Mouse (Mus musculus) neural tube, embryonic 13.5 days (tissue): ENCODE measurements at regions not wholly inside any gene's neighbourhood (a gene's known extent, or its start where the extent isn't known, plus 50 kb on each side); places are given as distances from the start of the nearest gene placed in this dataset.

Experiments
- ATAC-seq: fragments of 200-750 bp; cut with Nextera tagmentation; 2 replicates; pipeline ENCODE4 v1.8.0; 2017; ENCODE audit warnings: low read depth, mild to moderate bottlenecking, moderate TSS enrichment, moderate library complexity
- H3K27ac ChIP-seq: fragments of 300-500 bp; sonication (generic); replicated peaks from 2 replicates; pipeline ENCODE4 v1.5.1; 2015; ENCODE audit warnings: moderate library complexity, mild to moderate bottlenecking, inconsistent platforms
- H3K27me3 ChIP-seq: fragments of 300-500 bp; sonication (generic); 2 replicates; pipeline ENCODE4 v1.6.1; 2015; ENCODE audit warnings: mild to moderate bottlenecking, inconsistent platforms
- H3K36me3 ChIP-seq: fragments of 300-500 bp; sonication (generic); 2 replicates; pipeline ENCODE4 v1.6.1; 2015; ENCODE audit warnings: mild to moderate bottlenecking, inconsistent platforms
- H3K4me1 ChIP-seq: fragments of 300-500 bp; sonication (generic); replicated peaks from 2 replicates; pipeline ENCODE4 v1.6.1; 2015; ENCODE audit warnings: inconsistent platforms
- H3K4me2 ChIP-seq: fragments of 300-500 bp; sonication (generic); 2 replicates; pipeline ENCODE4 v1.6.1; 2015; ENCODE audit warnings: inconsistent platforms, mild to moderate bottlenecking, moderate library complexity
- H3K4me3 ChIP-seq: fragments of 300-500 bp; sonication (generic); 2 replicates; pipeline ENCODE4 v1.5.1; 2015; ENCODE audit warnings: mild to moderate bottlenecking, inconsistent platforms
- H3K9ac ChIP-seq: fragments of 300-500 bp; sonication (generic); 2 replicates; pipeline ENCODE4 v1.6.1; 2015; ENCODE audit warnings: moderate library complexity, mild to moderate bottlenecking, inconsistent platforms
- H3K9me3 ChIP-seq: fragments of 300-500 bp; sonication (generic); 2 replicates; pipeline ENCODE4 v1.6.1; 2016; ENCODE audit warnings: inconsistent platforms
- WGBS: fragments of 180-500 bp; shearing (Covaris S2); methylation state at CpG from one replicate; pipeline ENCODE4 v1.1.7; 2015; 5-methylcytosine and 5-hydroxymethylcytosine counted together

GRCm38 (mm10) chr1:88943039-88943438 lies 127.2 kb upstream of the Sh3bp4 start:
- H3K4me3 ChIP-seq: no peak overlapping the region
- 0 out of 2 replicates have a peak, but pooled peaks cover 2% of the 10 kb centered on the region for H3K9me3 ChIP-seq
- H3K4me1 ChIP-seq: peaks cover 45% of the 10 kb centered on the region
- H3K4me2 ChIP-seq: peak overlapping the region; percentile 10
- no peaks in the 10 kb centered on the region for H3K27me3 ChIP-seq
- no peak overlapping the region for H3K9ac ChIP-seq
- ATAC-seq: peak; percentile 80
- H3K36me3 ChIP-seq: no peaks in the 10 kb centered on the region
- WGBS: 25% methylated on average over 8 of the region's 8 CpGs
- peak overlapping the region; percentile 78 for H3K27ac ChIP-seq

- Histone ChIP-seq H3K4me3 (no peak overlapping the region), H3K4me2 (no peak overlapping the region), H3K4me1 (peaks cover 31% of the 10 kb centered on the region), H3K9ac (no peak overlapping the region), H3K9me3 (peaks cover 11% of the 10 kb centered on the region; the same call in 1 of the 2 replicates), H3K27ac (no peak overlapping the region), H3K36me3 (no peaks in the 10 kb centered on the region), H3K27me3 (no peaks in the 10 kb centered on the region)
- WGBS: 91% methylated on average over 10 of the region's 10 CpGs
- no peak for ATAC-seq
Measured at GRCm38 (mm10) chr1:88945868-88946267, 124.3 kb upstream of the Sh3bp4 start.

DNA sequence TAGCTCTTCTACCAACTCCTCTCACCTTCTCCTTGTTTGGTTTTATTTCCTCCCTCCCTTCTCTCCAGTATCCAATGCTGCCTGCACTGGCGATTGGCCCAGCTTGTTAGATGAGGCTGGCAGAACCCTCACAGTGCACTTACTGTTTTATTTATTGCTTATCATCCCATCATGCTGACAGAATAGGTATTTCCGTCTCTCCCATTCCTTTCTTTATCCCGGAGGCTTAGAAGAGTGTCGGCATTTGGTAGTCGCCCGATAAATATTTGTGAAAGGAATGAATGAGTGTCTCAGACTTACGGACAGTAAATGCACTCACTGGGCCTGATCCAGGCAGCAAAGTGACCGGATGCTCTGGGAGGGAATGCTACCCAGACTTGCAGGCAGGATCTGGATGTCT lies 123.8 kb upstream of the Sh3bp4 start:
- no peaks in the 10 kb centered on the region for H3K36me3 ChIP-seq
- H3K27ac ChIP-seq: no peak overlapping the region
- no peak overlapping the region for H3K4me3 ChIP-seq
- 82% methylated on average over 8 of the region's 8 CpGs for WGBS
- no peaks in the 10 kb centered on the region for H3K27me3 ChIP-seq
- H3K4me2 ChIP-seq: no peak overlapping the region
- H3K9ac ChIP-seq: no peak overlapping the region
- peaks cover 27% of the 10 kb centered on the region for H3K4me1 ChIP-seq
- H3K9me3 ChIP-seq: peaks cover 11% of the 10 kb centered on the region; the same call in 1 of the 2 replicates
- no peak for ATAC-seq

GRCm38 (mm10) chr1:88949911-88950310 lies 120.3 kb upstream of the Sh3bp4 start:
- Histone ChIP-seq H3K4me3 (no peak overlapping the region), H3K4me2 (no peak overlapping the region), H3K9ac (no peak overlapping the region), H3K9me3 (peaks cover 11% of the 10 kb centered on the region; the same call in 1 of the 2 replicates), H3K27ac (no peak overlapping the region), H3K4me1 (no peaks in the 10 kb centered on the region), H3K27me3 (no peaks in the 10 kb centered on the region), H3K36me3 (no peaks in the 10 kb centered on the region)
- no peak for ATAC-seq
- 71% methylated on average over 1 of the region's 1 CpGs for WGBS

DNA sequence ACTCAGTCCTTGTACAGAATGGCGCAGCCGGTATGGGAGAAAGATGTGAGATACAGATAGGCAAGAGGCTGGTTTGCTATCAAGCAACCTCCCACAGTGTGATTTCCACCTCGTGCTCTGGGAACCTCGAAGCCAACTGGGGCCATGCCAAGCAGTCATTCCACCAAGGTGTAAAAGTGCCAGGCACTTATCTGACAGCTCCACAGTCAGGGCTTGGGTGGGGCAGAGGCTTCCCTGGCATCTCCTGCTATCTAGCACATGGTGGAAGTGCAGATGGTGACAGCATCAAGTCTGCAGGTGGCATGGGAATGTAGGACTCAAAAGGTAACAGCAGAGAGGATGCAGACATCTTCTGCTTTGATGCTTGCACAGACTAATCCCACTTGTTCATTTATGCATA lies 116.7 kb upstream of the Sh3bp4 start:
- no peak overlapping the region for H3K27ac ChIP-seq
- ATAC-seq: no peak
- no peak overlapping the region for H3K4me3 ChIP-seq
- H3K9me3 ChIP-seq: peaks cover 8% of the 10 kb centered on the region; the same call in 1 of the 2 replicates
- no peaks in the 10 kb centered on the region for H3K27me3 ChIP-seq
- WGBS: 87% methylated on average over 4 of the region's 4 CpGs
- H3K4me1 ChIP-seq: no peaks in the 10 kb centered on the region
- no peak overlapping the region for H3K9ac ChIP-seq
- H3K36me3 ChIP-seq: no peaks in the 10 kb centered on the region
- H3K4me2 ChIP-seq: no peak overlapping the region

GRCm38 (mm10) chr1:88954784-88955183 lies 115.4 kb upstream of the Sh3bp4 start:
- no peak overlapping the region for H3K9ac ChIP-seq
- H3K4me3 ChIP-seq: no peak overlapping the region
- ATAC-seq: no peak
- no peaks in the 10 kb centered on the region for H3K27me3 ChIP-seq
- WGBS: 84% methylated on average over 5 of the region's 5 CpGs
- no peaks in the 10 kb centered on the region for H3K36me3 ChIP-seq
- no peak overlapping the region for H3K27ac ChIP-seq
- no peak overlapping the region for H3K4me2 ChIP-seq
- H3K9me3 ChIP-seq: no peaks in the 10 kb centered on the region
- no peaks in the 10 kb centered on the region for H3K4me1 ChIP-seq

- no peak overlapping the region for H3K27ac ChIP-seq
- WGBS: 59% methylated on average over 5 of the region's 5 CpGs
- no peaks in the 10 kb centered on the region for H3K9me3 ChIP-seq
- ATAC-seq: no peak
- no peak overlapping the region for H3K9ac ChIP-seq
- H3K27me3 ChIP-seq: no peaks in the 10 kb centered on the region
- H3K4me2 ChIP-seq: no peak overlapping the region
- no peaks in the 10 kb centered on the region for H3K36me3 ChIP-seq
- H3K4me3 ChIP-seq: no peak overlapping the region
- no peaks in the 10 kb centered on the region for H3K4me1 ChIP-seq
Measured at GRCm38 (mm10) chr1:88957061-88957460, 113.2 kb upstream of the Sh3bp4 start.

GRCm38 (mm10) chr1:88959715-88960114 lies 110.5 kb upstream of the Sh3bp4 start:
- 21% methylated on average over 4 of the region's 4 CpGs for WGBS
- ATAC-seq: no peak
- no peaks in the 10 kb centered on the region for H3K36me3 ChIP-seq
- no peak overlapping the region for H3K4me2 ChIP-seq
- no peaks in the 10 kb centered on the region for H3K4me1 ChIP-seq
- no peak overlapping the region for H3K4me3 ChIP-seq
- H3K9me3 ChIP-seq: no peaks in the 10 kb centered on the region
- no peak overlapping the region for H3K27ac ChIP-seq
- H3K9ac ChIP-seq: no peak overlapping the region
- H3K27me3 ChIP-seq: no peaks in the 10 kb centered on the region

DNA sequence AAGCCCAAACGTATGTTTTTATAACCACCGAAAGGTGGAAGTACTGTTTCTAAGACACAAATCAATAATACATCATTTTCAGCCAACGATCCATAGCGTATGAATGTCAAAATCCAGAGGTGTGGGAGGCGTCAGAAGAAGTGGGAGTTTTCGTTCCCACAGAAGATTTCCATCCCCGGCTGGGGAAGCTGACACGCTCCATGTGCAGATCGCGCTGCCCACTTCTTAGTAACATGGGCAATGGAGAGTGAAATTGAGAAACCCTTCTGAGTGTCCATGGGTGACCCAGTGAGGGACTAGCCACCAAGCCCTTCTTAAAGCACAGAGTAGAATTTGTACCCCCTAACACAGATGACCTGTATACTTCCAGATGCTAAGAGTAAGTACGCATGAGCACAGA lies 110.1 kb upstream of the Sh3bp4 start:
- ATAC-seq: no peak
- Histone ChIP-seq H3K4me2 (no peak overlapping the region), H3K36me3 (no peaks in the 10 kb centered on the region), H3K27me3 (no peaks in the 10 kb centered on the region), H3K9me3 (no peaks in the 10 kb centered on the region), H3K4me3 (no peak overlapping the region), H3K27ac (no peak overlapping the region), H3K9ac (no peak overlapping the region), H3K4me1 (no peaks in the 10 kb centered on the region)
- 71% methylated on average over 11 of the region's 11 CpGs for WGBS

GRCm38 (mm10) chr1:88964045-88964747 lies 106.0 kb upstream of the Sh3bp4 start:
- H3K4me2 ChIP-seq: no peak overlapping the region
- no peaks in the 10 kb centered on the region for H3K4me1 ChIP-seq
- H3K9ac ChIP-seq: no peak overlapping the region
- no peak overlapping the region for H3K4me3 ChIP-seq
- H3K27me3 ChIP-seq: no peaks in the 10 kb centered on the region
- 75% methylated on average over 14 of the region's 14 CpGs for WGBS
- H3K27ac ChIP-seq: no peak overlapping the region
- H3K36me3 ChIP-seq: no peaks in the 10 kb centered on the region
- no peaks in the 10 kb centered on the region for H3K9me3 ChIP-seq
- no peak for ATAC-seq

DNA sequence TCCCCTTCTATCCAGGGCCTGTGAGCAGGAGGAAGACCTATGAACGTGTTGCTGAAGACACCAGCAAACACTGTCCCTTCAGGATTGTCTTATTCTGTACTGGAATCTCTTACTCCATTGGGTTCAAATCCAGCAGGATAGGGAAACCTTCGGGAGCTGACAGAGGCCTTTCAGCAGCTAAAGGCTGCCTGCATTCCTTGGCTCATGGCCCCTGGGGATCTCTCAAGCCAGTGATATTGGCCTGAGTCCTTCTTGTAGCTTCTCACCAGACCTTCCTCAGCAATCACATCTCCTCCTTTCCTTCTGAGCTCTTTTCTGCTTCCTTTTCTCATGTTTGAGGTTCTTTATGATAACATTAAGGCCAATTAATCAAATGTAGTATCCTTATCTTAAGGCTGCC lies 103.8 kb upstream of the Sh3bp4 start:
- Histone ChIP-seq H3K4me3 (no peak overlapping the region), H3K27me3 (no peaks in the 10 kb centered on the region), H3K9me3 (no peaks in the 10 kb centered on the region), H3K27ac (no peak overlapping the region), H3K4me2 (no peak overlapping the region), H3K4me1 (no peaks in the 10 kb centered on the region), H3K9ac (no peak overlapping the region), H3K36me3 (no peaks in the 10 kb centered on the region)
- ATAC-seq: no peak
- WGBS: 86% methylated on average over 2 of the region's 2 CpGs

- 87% methylated on average over 7 of the region's 7 CpGs for WGBS
- Histone ChIP-seq H3K9me3 (no peaks in the 10 kb centered on the region), H3K4me3 (no peak overlapping the region), H3K27me3 (no peaks in the 10 kb centered on the region), H3K4me2 (no peak overlapping the region), H3K4me1 (no peaks in the 10 kb centered on the region), H3K9ac (no peak overlapping the region), H3K27ac (no peak overlapping the region), H3K36me3 (no peaks in the 10 kb centered on the region)
- ATAC-seq: no peak
Measured at GRCm38 (mm10) chr1:88968142-88968541, 102.1 kb upstream of the Sh3bp4 start.

- no peak for ATAC-seq
- 76% methylated on average over 7 of the region's 7 CpGs for WGBS
- H3K36me3 ChIP-seq: no peaks in the 10 kb centered on the region
Measured at GRCm38 (mm10) chr1:88969016-88969415, 101.2 kb upstream of the Sh3bp4 start.

More at GRCm38 (mm10) chr1:88969016-88969415, 101.2 kb upstream of the Sh3bp4 start:
- H3K27me3 ChIP-seq: no peaks in the 10 kb centered on the region
- H3K27ac ChIP-seq: no peak overlapping the region
- H3K9me3 ChIP-seq: no peaks in the 10 kb centered on the region
- no peak overlapping the region for H3K4me2 ChIP-seq
- H3K9ac ChIP-seq: no peak overlapping the region
- H3K4me1 ChIP-seq: no peaks in the 10 kb centered on the region
- H3K4me3 ChIP-seq: no peak overlapping the region
